Mouse (Mus musculus) ovary, postnatal 14 days (tissue): ENCODE results near the gene Nup210l.
"Not testable (repeated sequence)": the region's sequence is repeated elsewhere in the genome, so short reads cannot be mapped to it uniquely, and the experiment has no call there.

Experiments
- DNase-seq: peaks from one replicate; pipeline ENCODE4 v3.0.0; 2022; ENCODE audit warnings: low spot score

Nup210l gene

GRCm38 (mm10) chr3:90097928-90098327 is 6.0 kb upstream of the Nup210l start:
- no peak for DNase-seq

- no peak for DNase-seq
Observed at GRCm38 (mm10) chr3:90101010-90101409, 2.9 kb upstream of the Nup210l start.

- DNase-seq = no peak
Observed at GRCm38 (mm10) chr3:90101673-90102072, 2.3 kb upstream of the Nup210l start.

- DNase-seq = no peak
Observed at GRCm38 (mm10) chr3:90102239-90102638, 1.7 kb upstream of the Nup210l start.

- no peak for DNase-seq
Observed at GRCm38 (mm10) chr3:90103176-90103575, 756 bp upstream of the Nup210l start.

- DNase-seq = no peak
Observed at GRCm38 (mm10) chr3:90111706-90112105, 7.8 kb downstream of the Nup210l start.

- DNase-seq = no peak
Observed at GRCm38 (mm10) chr3:90114342-90114741, 10.4 kb downstream of the Nup210l start.

- DNase-seq = no peak
Observed at GRCm38 (mm10) chr3:90115526-90115925, 11.6 kb downstream of the Nup210l start.

- peak; percentile 48 for DNase-seq
Observed at GRCm38 (mm10) chr3:90118132-90118790, 14.3 kb downstream of the Nup210l start.

- DNase-seq = not testable (repeated sequence)
Observed at GRCm38 (mm10) chr3:90122036-90122435, 18.1 kb downstream of the Nup210l start.

GRCm38 (mm10) chr3:90125710-90126109 is 21.8 kb downstream of the Nup210l start:
- no peak for DNase-seq

GRCm38 (mm10) chr3:90127881-90128280 is 23.9 kb downstream of the Nup210l start:
- no peak for DNase-seq

GRCm38 (mm10) chr3:90132745-90133144 is 28.8 kb downstream of the Nup210l start:
- DNase-seq = no peak

- no peak for DNase-seq
Observed at GRCm38 (mm10) chr3:90133331-90133730, 29.4 kb downstream of the Nup210l start.

- no peak for DNase-seq
Observed at GRCm38 (mm10) chr3:90134483-90134882, 30.6 kb downstream of the Nup210l start.

GRCm38 (mm10) chr3:90134993-90135392 is 31.1 kb downstream of the Nup210l start:
- DNase-seq = no peak

GRCm38 (mm10) chr3:90136660-90137059 is 32.7 kb downstream of the Nup210l start:
- DNase-seq = no peak

- no peak for DNase-seq
Observed at GRCm38 (mm10) chr3:90137606-90138005, 33.7 kb downstream of the Nup210l start.

GRCm38 (mm10) chr3:90139962-90140361 is 36.0 kb downstream of the Nup210l start:
- DNase-seq = no peak

- no peak for DNase-seq
Observed at GRCm38 (mm10) chr3:90145461-90145860, 41.5 kb downstream of the Nup210l start.

GRCm38 (mm10) chr3:90146651-90147050 is 42.7 kb downstream of the Nup210l start:
- no peak for DNase-seq

- no peak for DNase-seq
Observed at GRCm38 (mm10) chr3:90151086-90151740, 47.3 kb downstream of the Nup210l start.

GRCm38 (mm10) chr3:90155996-90156395 is 52.1 kb downstream of the Nup210l start:
- no peak for DNase-seq

GRCm38 (mm10) chr3:90159757-90160156 is 55.8 kb downstream of the Nup210l start:
- no peak for DNase-seq
